Mouse (Mus musculus) gastrocnemius, postnatal 4 days (tissue): ENCODE measurements at regions not wholly inside any gene's neighbourhood (a gene's known extent, or its start where the extent isn't known, plus 50 kb on each side); places are given as distances from the start of the nearest gene placed in this dataset.
"Not testable (repeated sequence)": the region's sequence is repeated elsewhere in the genome, so short reads cannot be mapped to it uniquely, and the experiment has no call there.

Experiments
- DNase-seq, 2 experiments: peaks; one replicate each; pipeline ENCODE4 v3.0.0; 2021 to 2022; ENCODE audit warnings: low spot score in 2 of 2, mixed read lengths in 2 of 2

- no peak for DNase-seq
Measured at GRCm38 (mm10) chr3:5806947-5807575, 56.5 kb downstream of the Gm8797 start.

DNA sequence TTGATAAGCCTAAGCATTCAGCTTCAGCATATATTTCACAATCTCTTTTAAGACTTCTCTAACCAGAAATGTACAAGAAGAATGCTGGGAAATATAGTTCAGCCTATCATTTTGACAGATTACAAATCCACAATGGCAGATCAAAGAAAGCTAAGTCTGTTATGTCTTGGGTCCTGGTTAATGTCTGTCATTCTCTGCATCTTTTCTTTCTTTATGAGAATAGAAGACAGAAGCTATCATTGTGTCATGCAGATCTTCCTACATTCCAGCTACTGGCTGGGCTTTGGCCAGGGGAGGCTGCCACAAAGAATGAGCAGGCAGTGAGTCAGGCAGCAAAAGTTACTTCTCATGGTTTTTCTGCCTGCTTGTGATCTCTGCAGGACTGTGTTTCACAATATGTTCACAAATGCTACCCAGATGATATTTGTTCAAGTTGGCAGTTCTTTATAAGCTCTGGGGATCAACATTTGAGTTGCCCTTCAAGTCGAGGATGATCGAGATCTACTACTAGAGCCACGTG is 60.5 kb downstream of the Gm8797 start:
- no peak for DNase-seq

DNA sequence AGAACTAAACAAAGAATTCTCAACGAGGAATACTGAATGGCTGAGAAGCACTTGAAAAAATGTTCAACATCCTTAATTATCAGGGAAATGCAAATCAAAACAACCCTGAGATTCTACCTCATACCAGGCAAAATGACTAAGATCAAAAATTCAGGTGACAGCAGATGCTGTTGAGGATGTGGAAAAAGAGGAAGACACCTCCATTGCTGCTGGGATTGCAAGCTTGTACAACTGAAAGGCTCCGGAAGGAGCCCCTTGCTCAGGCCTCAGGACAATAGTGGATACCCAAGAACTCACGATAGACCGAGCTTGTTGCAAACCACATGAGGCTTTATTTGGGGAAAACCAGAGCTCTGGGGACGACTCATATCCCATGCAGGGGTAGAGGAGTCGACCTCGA is 69.6 kb downstream of the Gm8797 start:
- not testable (repeated sequence) for DNase-seq

- peak; percentile 98 to 99 for DNase-seq
Measured at GRCm38 (mm10) chr3:5860237-5860636, 109.6 kb downstream of the Gm8797 start.

- DNase-seq: no peak
Measured at GRCm38 (mm10) chr3:5870407-5870806, 119.8 kb downstream of the Gm8797 start.

GRCm38 (mm10) chr3:5879113-5879512 is 128.5 kb downstream of the Gm8797 start:
- DNase-seq: no peak

DNA sequence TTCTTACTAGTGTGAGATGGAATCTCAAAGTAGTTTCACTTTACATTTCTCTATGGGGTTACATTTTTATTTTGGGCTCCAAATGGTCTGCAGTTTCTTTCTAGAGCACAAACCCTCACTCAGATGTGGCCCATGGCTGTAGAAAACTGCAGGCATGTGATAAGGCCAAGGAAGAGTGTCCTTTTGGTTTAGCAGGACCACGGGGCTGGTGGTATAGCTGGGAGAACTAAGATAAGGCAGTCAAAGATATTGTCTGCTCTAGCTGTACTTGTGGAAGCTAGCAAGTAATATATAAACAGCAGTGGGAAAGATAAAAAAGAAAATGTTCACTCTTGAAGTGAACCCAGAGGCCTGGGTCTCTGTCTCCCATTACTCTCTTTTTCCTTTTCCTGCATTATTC is 166.9 kb downstream of the Gm8797 start:
- no peak for DNase-seq

DNA sequence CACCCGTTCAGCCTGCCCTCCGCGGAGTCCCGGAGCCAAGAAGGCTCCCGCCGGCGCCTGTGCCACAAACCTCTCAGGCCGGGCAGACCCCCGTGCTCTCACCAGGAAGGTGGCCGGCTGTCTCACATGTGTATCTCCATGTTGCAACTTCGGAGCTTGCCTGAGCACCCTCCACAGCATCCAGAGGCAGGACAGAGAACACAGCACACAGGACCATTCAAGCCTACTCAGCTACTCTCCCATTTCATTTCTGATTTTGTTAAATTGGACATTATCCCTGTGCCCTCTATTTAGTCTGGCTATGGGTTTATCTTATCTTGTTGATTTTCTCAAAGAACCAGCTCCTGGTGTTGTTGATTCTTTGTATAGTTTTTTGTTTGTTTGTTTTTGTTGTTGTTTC is 199.6 kb downstream of the Gm8797 start:
- DNase-seq: not testable (repeated sequence)

DNA sequence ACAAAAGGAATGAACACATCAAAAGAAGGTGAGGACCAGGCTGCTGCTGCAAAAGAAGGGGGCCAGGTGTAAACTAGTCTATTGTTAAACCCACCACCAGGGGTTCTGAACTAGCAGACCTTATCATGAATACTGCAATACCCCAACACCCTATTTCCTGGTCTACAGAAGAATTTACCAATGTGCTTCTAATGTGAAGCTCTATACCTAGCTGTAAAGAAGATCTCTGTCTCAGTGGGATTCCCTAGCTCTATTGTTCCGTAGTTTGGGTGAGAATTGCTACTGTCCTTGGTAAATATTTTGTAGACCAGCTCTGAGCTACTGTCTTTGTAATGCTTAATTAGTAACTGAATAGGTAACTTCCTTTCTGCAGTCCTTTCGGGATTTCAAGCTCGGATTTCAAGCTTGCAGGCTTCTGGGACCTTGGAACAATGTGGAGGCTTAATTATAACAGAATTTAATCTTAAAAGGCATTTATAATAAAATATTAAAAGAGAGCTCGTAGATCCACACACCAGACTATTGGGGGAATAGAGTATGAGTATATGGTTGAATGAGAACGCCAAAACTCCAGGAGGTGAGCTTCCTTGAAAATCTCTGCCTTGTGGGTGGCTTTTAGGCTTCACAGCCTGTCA is 238.5 kb downstream of the Gm8797 start:
- not testable (repeated sequence) for DNase-seq

GRCm38 (mm10) chr3:6004423-6004822 is 253.8 kb downstream of the Gm8797 start:
- no peak for DNase-seq

DNA sequence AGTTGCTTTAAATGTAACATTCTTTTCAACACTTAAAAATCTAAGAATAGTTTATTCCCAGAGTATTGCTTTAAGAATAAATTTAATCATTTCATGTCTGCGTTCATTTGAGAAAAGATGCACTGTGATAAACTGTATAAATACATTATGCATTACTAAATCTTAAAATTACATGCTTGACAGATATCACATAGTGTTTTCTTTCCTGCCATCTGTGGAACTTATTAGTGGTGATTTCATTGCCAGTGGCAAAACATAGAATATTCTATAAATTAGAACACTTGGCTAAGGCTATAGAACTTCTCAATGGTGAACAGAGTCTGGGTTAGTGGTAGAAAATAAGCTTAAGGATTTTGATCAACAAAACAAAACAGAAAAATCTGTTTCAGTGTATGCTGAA is 268.1 kb downstream of the Gm8797 start:
- DNase-seq: no peak

DNA sequence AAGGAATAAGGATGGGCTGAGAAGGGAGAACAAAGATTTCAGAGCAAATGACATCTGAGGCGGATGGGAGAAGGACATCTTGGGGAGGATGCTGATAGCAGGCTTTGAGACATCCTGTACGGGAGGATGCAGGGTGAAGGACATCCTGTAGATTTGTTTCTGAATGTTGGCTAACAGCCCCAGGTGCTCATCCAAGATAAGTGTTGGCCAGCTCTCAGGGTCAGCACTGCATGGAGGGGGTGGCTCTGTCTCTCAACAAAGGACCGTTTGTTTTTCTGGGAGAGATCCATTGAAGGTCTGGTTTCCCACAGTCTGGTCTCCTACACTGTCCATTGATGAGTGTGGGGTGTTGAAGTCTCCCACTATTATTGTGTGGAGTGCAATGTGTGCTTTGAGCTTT is 290.7 kb downstream of the Gm8797 start:
- not testable (repeated sequence) for DNase-seq

DNA sequence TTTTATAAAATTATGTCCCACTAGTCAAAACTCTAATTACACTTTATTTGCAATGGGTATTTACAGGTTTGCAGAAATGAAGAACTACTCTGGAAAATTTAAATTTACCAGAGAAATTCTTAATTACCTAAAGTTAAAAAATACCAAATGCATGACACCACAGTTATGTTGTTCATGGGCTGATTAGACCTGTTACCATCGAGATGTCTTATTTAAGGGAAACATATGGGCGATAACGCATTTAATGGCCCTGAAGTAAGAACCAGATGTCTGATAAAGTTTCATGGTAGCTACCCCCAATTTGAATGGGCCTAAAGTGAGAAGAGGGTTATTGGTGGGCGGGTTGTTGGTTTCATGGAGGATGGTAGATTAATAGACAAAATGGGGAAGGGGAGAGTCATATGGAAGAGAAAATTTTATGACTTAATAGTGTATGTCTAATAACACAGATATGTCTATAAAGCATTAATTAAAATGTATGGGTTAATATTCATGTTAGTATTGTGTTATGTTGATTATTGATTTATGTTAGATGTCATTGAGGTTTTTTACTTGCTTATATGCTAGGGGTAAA is 299.0 kb downstream of the Gm8797 start:
- DNase-seq: no peak

GRCm38 (mm10) chr3:6051901-6052300 is 301.3 kb downstream of the Gm8797 start:
- no peak for DNase-seq

DNA sequence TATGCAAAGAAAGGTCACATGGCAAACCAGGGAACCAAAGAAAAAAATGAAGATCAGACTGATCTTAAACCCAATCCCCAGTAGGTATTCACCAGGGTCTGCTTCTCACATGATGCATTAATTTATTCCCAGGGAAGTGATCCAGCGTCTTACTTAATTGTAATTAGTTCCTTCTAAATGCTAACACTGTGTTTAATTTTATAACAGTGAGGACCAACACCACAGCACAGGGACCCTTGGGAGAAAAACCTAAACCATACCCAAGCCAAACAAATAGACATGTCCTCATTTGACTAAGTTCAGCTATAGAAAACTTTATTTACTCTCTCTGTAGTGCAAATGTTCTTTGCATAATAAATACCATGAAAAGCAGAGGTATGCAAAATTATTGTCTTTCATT is 333.2 kb downstream of the Gm8797 start:
- no peak for DNase-seq

DNA sequence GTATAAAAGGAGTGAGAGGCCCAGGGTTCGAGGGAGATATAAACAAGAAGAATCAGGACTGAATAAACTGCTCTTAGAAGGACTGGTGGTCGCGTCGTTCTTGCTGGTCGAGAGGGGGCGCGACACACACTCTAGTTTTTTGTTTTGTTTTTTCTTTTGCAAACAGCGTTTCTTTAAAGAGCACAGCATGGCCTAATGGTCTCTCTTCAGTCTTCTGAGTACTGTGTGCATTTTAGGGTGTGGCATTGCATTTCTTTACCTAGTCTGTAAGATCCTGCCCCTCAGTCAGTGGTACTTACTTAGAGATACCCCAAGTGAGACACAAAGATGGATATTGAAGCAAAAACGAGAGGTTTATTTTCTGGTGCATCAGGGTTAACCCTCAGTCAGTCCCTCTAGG is 336.7 kb downstream of the Gm8797 start:
- DNase-seq: no peak

GRCm38 (mm10) chr3:6093931-6094330 is 343.3 kb downstream of the Gm8797 start:
- no peak for DNase-seq

GRCm38 (mm10) chr3:6094410-6094809 is 343.8 kb downstream of the Gm8797 start:
- not testable (repeated sequence) for DNase-seq

GRCm38 (mm10) chr3:6100863-6101262 is 350.3 kb downstream of the Gm8797 start:
- no peak for DNase-seq

GRCm38 (mm10) chr3:6102866-6103265 is 352.3 kb downstream of the Gm8797 start:
- no peak for DNase-seq

GRCm38 (mm10) chr3:6106659-6107058 is 356.1 kb downstream of the Gm8797 start:
- DNase-seq: no peak

- no peak for DNase-seq
Measured at GRCm38 (mm10) chr3:6107377-6108155, 357.0 kb downstream of the Gm8797 start.
